Mouse (Mus musculus) hindbrain, embryonic 11.5 days (tissue): ENCODE results near the gene Rxra. TPM values are rescaled to one million over a fixed set of nuclear protein-coding genes. Genes with fewer than 3 reads are reported as not detected.

Experiments used
- ATAC-seq: fragments of 200-750 bp; cut with Nextera tagmentation; 2 replicates; pipeline ENCODE4 v1.8.0; 2017; ENCODE audit warnings: mild to moderate bottlenecking, moderate TSS enrichment, moderate library complexity; ENCODE audit not compliant: low FRiP score
- DNase-seq: peaks from one replicate; pipeline ENCODE4 v3.0.0-alpha.2; 2015; ENCODE audit warnings: low spot score
- H3K27ac ChIP-seq: fragments of 300-500 bp; sonication (generic); 2 replicates; pipeline ENCODE4 v1.5.1; 2014; ENCODE audit warnings: mild to moderate bottlenecking, low read depth, low read length
- H3K27me3 ChIP-seq: fragments of 300-500 bp; sonication (generic); 2 replicates; pipeline ENCODE4 v1.6.1; 2014; ENCODE audit warnings: mild to moderate bottlenecking, low read length, moderate library complexity, mixed read lengths; ENCODE audit not compliant: control insufficient read depth, insufficient read depth
- H3K36me3 ChIP-seq: fragments of 300-500 bp; sonication (generic); 2 replicates; pipeline ENCODE4 v1.6.1; 2014; ENCODE audit warnings: mild to moderate bottlenecking, low read length, moderate library complexity, mixed read lengths; ENCODE audit not compliant: control insufficient read depth, insufficient read depth
- H3K4me1 ChIP-seq: fragments of 300-500 bp; sonication (generic); replicated peaks from 2 replicates; pipeline ENCODE4 v1.6.1; 2014; ENCODE audit warnings: low read length, mixed read lengths; ENCODE audit not compliant: control insufficient read depth, insufficient read depth
- H3K4me2 ChIP-seq: fragments of 300-500 bp; sonication (generic); replicated peaks from 2 replicates; pipeline ENCODE4 v1.6.1; 2014; ENCODE audit warnings: mild to moderate bottlenecking, low read depth, low read length
- H3K4me3 ChIP-seq: fragments of 300-500 bp; sonication (generic); 2 replicates; pipeline ENCODE4 v1.5.1; 2014; ENCODE audit warnings: low read depth, low read length
- H3K9ac ChIP-seq: fragments of 300-500 bp; sonication (generic); 2 replicates; pipeline ENCODE4 v1.6.1; 2014; ENCODE audit warnings: low read depth, low read length
- H3K9me3 ChIP-seq: fragments of 300-500 bp; sonication (generic); 2 replicates; pipeline ENCODE4 v1.6.1; 2016; ENCODE audit warnings: low read length; ENCODE audit not compliant: control insufficient read depth
- WGBS: fragments of 180-500 bp; shearing (Covaris S2); extraction: QIAGEN DNeasy Blood & Tissue Kit; methylation state at CpG from one replicate; pipeline ENCODE4 v1.1.7; 2014; 5-methylcytosine and 5-hydroxymethylcytosine counted together
- polyA plus RNA-seq: library from polyadenylated mRNA; unstranded; fragments of >200 nt; fragmentation: Nextera tagmentation; extraction: Ambion mirVana; gene quantifications from 2 replicates; pipeline ENCODE4 v1.2.1, GENCODE M21; 2014

Gene Rxra
- polyA plus RNA-seq, 1 experiment from 2014 or later, result 6.5 TPM

DNA sequence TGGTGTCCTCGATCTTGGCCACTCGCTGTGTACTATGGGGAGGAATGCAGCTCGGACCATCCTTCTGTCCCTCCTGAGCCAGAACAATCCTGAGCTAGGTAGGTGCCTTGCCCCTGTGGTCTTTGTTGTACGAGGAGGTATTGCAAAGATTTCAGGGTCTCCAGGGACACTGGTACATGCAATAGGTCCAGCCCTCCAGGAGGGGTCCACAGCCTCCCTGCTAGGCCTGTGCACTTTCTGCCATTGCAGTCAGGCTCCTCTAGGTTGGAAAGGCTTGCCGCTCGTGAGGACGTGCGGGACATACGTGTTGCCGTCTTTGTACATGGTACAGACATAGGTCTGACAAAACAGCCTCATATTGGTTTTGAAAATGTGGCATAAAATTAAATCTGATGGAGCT is 98.8 kb downstream of the Rxra start:
- Histone ChIP-seq H3K27me3 (no peaks in the 10 kb centered on the region), H3K9ac (no peak overlapping the region), H3K27ac (no peak overlapping the region), H3K36me3 (no peaks in the 10 kb centered on the region), H3K9me3 (no peaks in the 10 kb centered on the region), H3K4me3 (no peak overlapping the region), H3K4me1 (no peaks in the 10 kb centered on the region), H3K4me2 (no peak overlapping the region)
- ATAC-seq, result no peak
- WGBS, result 87% methylated on average over 10 of the region's 10 CpGs
- no peak for DNase-seq

DNA sequence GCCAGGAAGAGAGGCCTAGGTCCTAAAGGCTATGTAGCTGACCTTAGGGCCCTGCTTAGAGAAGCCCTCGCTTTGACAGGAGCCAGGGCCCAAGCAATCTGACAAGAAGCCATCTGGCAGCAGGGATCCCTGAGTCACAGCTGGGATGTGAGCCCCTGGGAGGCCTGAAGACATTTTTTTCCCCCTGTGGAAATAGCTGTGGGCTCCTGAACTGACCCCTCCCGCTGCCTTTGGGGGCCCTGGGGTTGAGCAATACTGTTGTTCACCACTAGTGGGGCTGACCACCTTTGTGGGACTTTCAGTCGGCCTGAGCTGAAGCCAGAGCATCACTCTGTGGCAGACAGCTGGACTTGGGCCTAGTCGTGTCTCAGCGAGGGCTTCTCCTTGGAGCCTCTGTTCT is 99.4 kb downstream of the Rxra start:
- Histone ChIP-seq H3K4me2 (no peak overlapping the region), H3K27ac (no peak overlapping the region), H3K4me1 (no peaks in the 10 kb centered on the region), H3K36me3 (no peaks in the 10 kb centered on the region), H3K9ac (no peak overlapping the region), H3K27me3 (no peaks in the 10 kb centered on the region), H3K9me3 (no peaks in the 10 kb centered on the region), H3K4me3 (no peak overlapping the region)
- ATAC-seq (no peak), DNase-seq (peak; percentile 20)
- 52% methylated on average over 5 of the region's 5 CpGs for WGBS

DNA sequence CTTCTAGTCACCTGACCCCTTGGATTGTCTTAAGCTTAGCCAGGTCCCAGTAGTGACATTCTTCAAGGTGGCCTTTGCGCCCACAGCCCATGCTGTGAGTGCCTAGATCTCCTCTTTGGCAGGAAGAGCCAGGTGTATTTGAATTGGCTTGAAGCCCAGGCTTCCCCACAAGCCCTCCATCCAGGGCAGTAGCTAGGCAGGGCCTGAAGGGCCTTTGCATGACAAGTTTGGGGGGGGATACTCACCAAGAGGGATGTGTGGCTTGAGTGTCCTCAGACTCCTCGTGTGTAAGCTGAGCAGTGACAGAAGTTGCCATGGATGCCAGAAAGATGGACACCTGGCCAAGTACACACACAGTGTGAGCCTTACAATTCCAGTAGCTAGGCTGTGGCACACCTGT is 101.5 kb downstream of the Rxra start:
- H3K9ac ChIP-seq, result no peak overlapping the region
- DNase-seq, result no peak
- no peak for ATAC-seq

DNA sequence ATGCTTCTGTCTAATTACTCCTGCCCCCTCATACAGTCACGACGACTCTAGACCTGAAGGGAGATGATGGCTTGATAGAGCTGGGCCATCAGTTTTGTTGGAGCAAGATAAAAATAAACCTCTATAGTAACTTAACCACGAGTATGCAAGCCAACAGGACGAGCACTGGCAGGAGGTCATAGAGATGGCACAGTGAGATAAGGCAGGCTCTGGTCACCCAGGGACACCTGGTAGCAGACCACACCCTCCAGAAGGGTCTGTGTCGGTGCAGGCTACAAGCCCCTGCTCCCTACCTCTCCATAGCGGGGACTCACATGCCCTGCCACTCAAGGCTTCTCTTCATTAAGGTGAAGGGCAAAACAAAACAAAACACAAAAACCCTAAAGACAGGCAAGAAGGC is 102.0 kb downstream of the Rxra start:
- no peaks in the 10 kb centered on the region for H3K9me3 ChIP-seq
- ATAC-seq (no peak), DNase-seq (no peak)
- H3K36me3 ChIP-seq, result no peaks in the 10 kb centered on the region
- no peak overlapping the region for H3K4me3 ChIP-seq
- H3K27ac ChIP-seq, result no peak overlapping the region
- WGBS, result 82% methylated on average over 6 of the region's 6 CpGs
- no peaks in the 10 kb centered on the region for H3K4me1 ChIP-seq
- H3K9ac ChIP-seq, result no peak overlapping the region
- no peak overlapping the region for H3K4me2 ChIP-seq
- H3K27me3 ChIP-seq, result no peaks in the 10 kb centered on the region

More for the DNA sequence above, 101.5 kb downstream of the Rxra start:
- no peaks in the 10 kb centered on the region for H3K4me1 ChIP-seq
- H3K9me3 ChIP-seq, result no peaks in the 10 kb centered on the region
- WGBS, result 67% methylated on average over 2 of the region's 2 CpGs
- no peaks in the 10 kb centered on the region for H3K36me3 ChIP-seq
- no peaks in the 10 kb centered on the region for H3K27me3 ChIP-seq
- no peak overlapping the region for H3K4me2 ChIP-seq
- H3K27ac ChIP-seq, result no peak overlapping the region
- H3K4me3 ChIP-seq, result no peak overlapping the region

DNA sequence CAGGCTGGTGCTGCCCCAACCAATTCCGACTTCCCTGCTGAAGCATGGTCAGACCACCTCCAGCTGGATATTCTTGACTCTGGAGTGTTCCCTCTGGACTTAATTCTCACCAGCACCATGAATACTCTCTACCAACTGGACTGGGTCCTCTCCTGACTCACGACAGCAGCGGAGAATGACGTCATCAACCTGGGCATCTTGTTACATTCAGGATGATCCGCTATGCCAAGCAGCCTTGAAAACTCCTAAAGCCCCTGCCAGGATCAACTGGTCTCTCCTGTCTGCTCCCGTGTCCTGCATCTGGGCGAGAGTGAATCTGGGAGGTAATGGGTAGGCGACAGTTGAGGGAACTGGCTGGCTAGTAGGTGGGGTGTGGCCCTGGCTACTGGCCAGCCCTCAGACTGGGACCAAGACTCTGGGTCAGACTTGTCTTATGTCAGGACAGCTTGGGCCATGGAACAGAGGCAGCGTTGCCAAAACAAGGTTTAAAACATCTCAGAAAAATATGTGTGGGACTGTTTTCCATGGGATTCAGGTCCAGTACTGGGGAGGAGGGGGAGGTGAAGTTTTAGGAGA is 103.1 kb downstream of the Rxra start:
- DNase-seq (no peak), ATAC-seq (no peak)
- no peak overlapping the region for H3K27ac ChIP-seq
- 84% methylated on average over 9 of the region's 9 CpGs for WGBS
- no peak overlapping the region for H3K4me2 ChIP-seq
- no peaks in the 10 kb centered on the region for H3K36me3 ChIP-seq
- no peaks in the 10 kb centered on the region for H3K27me3 ChIP-seq
- no peaks in the 10 kb centered on the region for H3K9me3 ChIP-seq
- H3K9ac ChIP-seq, result no peak overlapping the region
- H3K4me1 ChIP-seq, result no peaks in the 10 kb centered on the region
- H3K4me3 ChIP-seq, result no peak overlapping the region

DNA sequence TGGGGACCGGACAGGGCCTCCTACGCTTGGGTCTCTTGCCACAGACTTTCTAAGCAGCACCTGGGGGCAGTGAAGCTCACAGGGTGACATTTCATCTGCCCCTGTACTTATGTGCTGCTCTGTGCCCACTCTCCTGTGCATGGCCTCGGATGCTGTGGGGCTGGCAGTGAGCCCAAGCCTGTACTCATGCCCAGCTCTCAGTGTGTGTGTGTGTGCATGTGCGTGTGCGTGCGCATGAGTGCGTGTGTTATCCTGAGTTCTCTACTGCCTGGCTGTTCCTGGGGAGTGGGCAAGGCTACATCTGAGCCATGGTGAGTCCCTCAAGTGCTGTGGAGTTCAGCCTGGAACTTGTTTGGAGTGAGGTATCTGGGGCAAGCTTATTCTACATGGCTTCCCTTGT is 103.9 kb downstream of the Rxra start:
- ATAC-seq (no peak), DNase-seq (no peak)
- Histone ChIP-seq H3K4me3 (no peak overlapping the region), H3K4me2 (no peak overlapping the region), H3K9me3 (no peaks in the 10 kb centered on the region), H3K4me1 (no peaks in the 10 kb centered on the region), H3K36me3 (no peaks in the 10 kb centered on the region), H3K27me3 (no peaks in the 10 kb centered on the region), H3K9ac (no peak overlapping the region), H3K27ac (no peak overlapping the region)
- 95% methylated on average over 7 of the region's 7 CpGs for WGBS

DNA sequence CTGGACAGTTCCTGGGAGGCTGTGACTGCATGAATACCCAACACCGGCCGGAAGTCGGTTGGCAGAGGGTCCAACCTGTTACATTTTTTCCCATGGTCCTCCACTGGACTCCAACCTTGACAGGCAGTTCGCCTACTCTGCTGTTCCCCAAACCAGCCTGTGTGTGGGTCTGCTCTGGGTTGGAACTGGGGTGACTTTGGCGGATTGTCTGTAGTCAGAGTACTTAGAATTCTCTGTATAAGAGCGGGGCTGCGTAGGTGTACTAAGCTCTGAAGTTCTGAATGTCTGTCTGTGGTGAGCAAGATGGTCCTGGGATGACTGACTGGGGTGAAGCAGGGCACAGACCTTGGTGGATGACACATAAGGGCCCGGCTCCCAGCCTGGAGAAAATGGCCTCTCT is 109.1 kb downstream of the Rxra start:
- no peak for ATAC-seq

DNA sequence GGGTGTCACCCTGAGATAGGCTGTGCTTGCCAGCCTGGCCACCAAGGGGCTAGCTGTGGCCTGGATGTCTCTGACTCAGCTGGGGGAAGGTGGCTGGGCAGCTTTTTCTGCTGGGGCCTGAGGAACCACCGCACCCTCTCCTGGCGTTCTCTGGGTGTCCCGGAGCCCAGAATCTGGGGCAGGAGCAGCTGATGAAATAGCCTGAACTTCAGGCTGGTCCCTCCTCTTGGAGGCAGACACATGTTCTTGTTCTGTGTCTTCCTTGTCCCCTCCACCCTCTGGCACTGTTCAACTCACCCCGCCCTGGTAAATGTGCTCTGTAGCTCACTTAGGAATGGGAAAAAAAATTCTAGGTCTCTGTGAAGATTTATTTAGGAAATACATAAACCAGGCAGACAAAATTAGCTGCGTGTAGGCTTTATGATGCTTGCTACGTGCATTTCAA is 109.8 kb downstream of the Rxra start:
- ATAC-seq, result no peak
- Histone ChIP-seq H3K9me3 (no peaks in the 10 kb centered on the region), H3K36me3 (no peaks in the 10 kb centered on the region), H3K27ac (no peak overlapping the region), H3K27me3 (no peaks in the 10 kb centered on the region), H3K9ac (no peak overlapping the region), H3K4me1 (no peaks in the 10 kb centered on the region), H3K4me2 (no peak overlapping the region), H3K4me3 (no peak overlapping the region)
- 87% methylated on average over 6 of the region's 6 CpGs for WGBS
- DNase-seq, result no peak

More for the DNA sequence above, 109.1 kb downstream of the Rxra start:
- no peak for DNase-seq
- Histone ChIP-seq H3K9ac (no peak overlapping the region), H3K27me3 (no peaks in the 10 kb centered on the region), H3K4me3 (no peak overlapping the region), H3K36me3 (no peaks in the 10 kb centered on the region), H3K27ac (no peak overlapping the region), H3K9me3 (no peaks in the 10 kb centered on the region), H3K4me2 (no peak overlapping the region), H3K4me1 (no peaks in the 10 kb centered on the region)
- WGBS, result 89% methylated on average over 8 of the region's 8 CpGs

DNA sequence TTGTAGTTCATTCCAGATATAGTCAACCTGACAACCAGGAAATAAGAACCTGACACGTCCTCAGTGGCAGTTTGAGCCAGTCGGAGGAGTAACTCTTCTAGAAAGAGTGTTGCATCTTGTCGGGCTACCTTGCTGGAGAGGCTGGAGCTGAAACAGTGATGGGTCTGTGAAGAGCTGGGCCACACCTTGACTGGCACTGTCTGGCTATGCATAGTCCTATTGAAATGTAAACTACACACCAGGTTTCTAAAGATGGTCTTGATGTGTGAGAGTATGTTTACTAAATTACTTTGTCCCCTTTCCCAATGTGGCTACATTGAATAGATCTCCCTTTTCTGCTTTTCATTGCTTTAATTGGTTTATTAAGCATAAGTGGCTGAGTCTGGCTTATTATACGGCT is 115.3 kb downstream of the Rxra start:
- ATAC-seq (no peak), DNase-seq (no peak)
- Histone ChIP-seq H3K4me1 (no peaks in the 10 kb centered on the region), H3K4me3 (no peak overlapping the region), H3K36me3 (no peaks in the 10 kb centered on the region), H3K9ac (no peak overlapping the region), H3K9me3 (no peaks in the 10 kb centered on the region), H3K27ac (no peak overlapping the region), H3K4me2 (no peak overlapping the region), H3K27me3 (no peaks in the 10 kb centered on the region)
- 83% methylated on average over 4 of the region's 4 CpGs for WGBS
